Mouse (Mus musculus) limb, embryonic 15.5 days (tissue): ENCODE results near the gene Tbcd. TPM values are rescaled to one million over a fixed set of nuclear protein-coding genes. Genes with fewer than 3 reads are reported as not detected.

Experiments
- ATAC-seq: fragments of 200-750 bp; cut with Nextera tagmentation; 2 replicates; pipeline ENCODE4 v1.8.0; 2017; ENCODE audit warnings: low read depth, moderate TSS enrichment; ENCODE audit not compliant: insufficient number of reproducible peaks, low FRiP score, low TSS enrichment
- H3K27ac ChIP-seq: fragments of 300-500 bp; sonication (generic); 2 replicates; pipeline ENCODE4 v1.5.1; 2015; ENCODE audit warnings: moderate library complexity, mild to moderate bottlenecking, inconsistent platforms
- H3K27me3 ChIP-seq: fragments of 300-500 bp; sonication (generic); 2 replicates; pipeline ENCODE4 v1.6.1; 2015; ENCODE audit warnings: inconsistent platforms
- H3K36me3 ChIP-seq: fragments of 300-500 bp; sonication (generic); 2 replicates; pipeline ENCODE4 v1.6.1; 2015; ENCODE audit warnings: inconsistent platforms
- H3K4me1 ChIP-seq: fragments of 300-500 bp; sonication (generic); 2 replicates; pipeline ENCODE4 v1.6.1; 2015; ENCODE audit warnings: inconsistent platforms
- H3K4me2 ChIP-seq: fragments of 300-500 bp; sonication (generic); 2 replicates; pipeline ENCODE4 v1.6.1; 2015; ENCODE audit warnings: mild to moderate bottlenecking, inconsistent platforms
- H3K4me3 ChIP-seq: fragments of 300-500 bp; sonication (generic); 2 replicates; pipeline ENCODE4 v1.5.1; 2015; ENCODE audit warnings: mild to moderate bottlenecking, inconsistent platforms
- H3K9ac ChIP-seq: fragments of 300-500 bp; sonication (generic); 2 replicates; pipeline ENCODE4 v1.6.1; 2015; ENCODE audit warnings: inconsistent platforms
- H3K9me3 ChIP-seq: fragments of 300-500 bp; sonication (generic); 2 replicates; pipeline ENCODE4 v1.6.1; 2016; ENCODE audit warnings: inconsistent platforms
- WGBS: fragments of 180-500 bp; shearing (Covaris S2); methylation state at CpG from one replicate; pipeline ENCODE4 v1.1.7; 2015; 5-methylcytosine and 5-hydroxymethylcytosine counted together
- polyA plus RNA-seq: library from polyadenylated mRNA; unstranded; fragments of >200 nt; fragmentation: Nextera tagmentation; extraction: Ambion mirVana; gene quantifications from 2 replicates; pipeline ENCODE4 v1.2.1, GENCODE M21; 2015

Gene Tbcd
- polyA plus RNA-seq, 1 experiment from 2014 or later, result 51.8 TPM

DNA sequence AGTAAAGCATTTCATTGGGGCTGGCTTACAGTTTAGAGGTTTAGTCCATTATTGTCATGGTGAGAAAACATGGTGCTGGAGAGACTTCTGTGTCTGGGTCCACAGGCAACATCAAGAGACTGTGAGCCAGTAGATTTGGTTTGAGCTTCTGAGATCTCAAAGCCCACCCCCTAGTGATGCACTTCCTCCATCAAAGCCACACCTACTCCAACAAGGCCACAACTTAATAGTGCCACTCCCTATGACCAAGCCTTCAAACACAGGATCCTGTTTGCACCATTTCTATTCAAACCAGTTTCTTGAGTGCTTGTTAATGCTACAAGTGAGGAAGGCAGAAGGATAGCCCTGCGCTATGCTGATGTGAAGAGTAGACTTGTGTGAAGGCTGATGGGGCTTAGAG is 106.2 kb downstream of the Tbcd start:
- H3K4me1 ChIP-seq, result peaks cover 3% of the 10 kb centered on the region; the same call in 1 of the 2 replicates
- 91% methylated on average over 1 of the region's 1 CpGs for WGBS
- H3K4me2 ChIP-seq, result no peak overlapping the region
- ATAC-seq, result no peak
- no peaks in the 10 kb centered on the region for H3K27me3 ChIP-seq
- 0 out of 2 replicates have a peak, but pooled peaks cover 3% of the 10 kb centered on the region for H3K36me3 ChIP-seq
- H3K27ac ChIP-seq, result no peak overlapping the region
- no peak overlapping the region for H3K4me3 ChIP-seq
- no peak overlapping the region for H3K9ac ChIP-seq
- H3K9me3 ChIP-seq, result no peaks in the 10 kb centered on the region

- Histone ChIP-seq H3K27ac (no peak overlapping the region), H3K4me1 (no peaks in the 10 kb centered on the region; the same call in 1 of the 2 replicates), H3K9ac (no peak overlapping the region), H3K4me3 (no peak overlapping the region), H3K9me3 (no peaks in the 10 kb centered on the region), H3K27me3 (no peaks in the 10 kb centered on the region), H3K4me2 (no peak overlapping the region), H3K36me3 (0 out of 2 replicates have a peak, but pooled peaks cover 3% of the 10 kb centered on the region)
- ATAC-seq, result no peak
- WGBS, result 86% methylated on average over 3 of the region's 3 CpGs
These were observed 106.8 kb downstream of the Tbcd start for GRCm38 (mm10) chr11:121558522-121558921.

DNA sequence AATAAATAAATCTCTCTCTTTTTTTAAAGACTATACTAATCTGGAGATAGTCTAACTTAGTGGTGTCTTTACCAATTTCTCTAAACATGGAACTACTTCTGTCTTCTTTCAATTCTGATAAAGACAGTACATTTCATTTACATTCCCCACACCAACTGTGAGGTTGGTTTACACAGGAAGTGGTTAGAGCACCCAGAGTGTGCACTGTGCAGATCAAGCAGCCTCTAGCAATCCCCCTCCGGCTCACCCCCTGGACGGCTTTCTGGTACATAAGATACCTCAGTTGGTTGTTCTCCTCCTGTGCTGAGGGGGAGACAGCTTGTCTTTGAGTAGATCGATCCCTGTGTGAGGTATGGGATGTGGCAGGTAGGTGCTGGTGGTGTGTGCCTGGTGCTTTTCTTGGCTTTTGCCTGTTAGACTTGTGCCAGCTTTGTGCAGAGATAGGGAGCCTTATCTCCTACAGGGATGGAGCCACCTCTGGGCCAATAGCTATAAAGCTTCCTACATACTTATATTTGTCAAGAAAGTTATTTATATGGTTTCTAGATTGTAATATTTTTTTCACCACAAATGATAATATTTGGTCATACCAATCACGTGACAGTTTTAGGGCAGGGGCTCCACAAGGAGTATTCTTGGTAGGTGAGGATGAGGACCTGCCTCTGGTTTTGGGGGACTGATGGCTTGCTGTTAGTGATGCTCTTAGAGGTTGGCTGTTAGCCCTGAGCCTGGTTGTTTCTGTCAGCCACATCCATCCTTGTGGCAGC is 108.0 kb downstream of the Tbcd start:
- no peaks in the 10 kb centered on the region for H3K4me1 ChIP-seq
- ATAC-seq, result no peak
- no peak overlapping the region for H3K9ac ChIP-seq
- WGBS, result 81% methylated on average over 4 of the region's 4 CpGs
- no peaks in the 10 kb centered on the region for H3K9me3 ChIP-seq
- H3K4me2 ChIP-seq, result no peak overlapping the region
- no peaks in the 10 kb centered on the region for H3K27me3 ChIP-seq
- H3K27ac ChIP-seq, result no peak overlapping the region
- peaks cover 5% of the 10 kb centered on the region; the same call in 1 of the 2 replicates for H3K36me3 ChIP-seq
- no peak overlapping the region for H3K4me3 ChIP-seq

- WGBS, result 69% methylated on average over 7 of the region's 7 CpGs
- ATAC-seq, result no peak
These were observed 108.5 kb downstream of the Tbcd start for GRCm38 (mm10) chr11:121560294-121560663.

GRCm38 (mm10) chr11:121563312-121563711 is 111.6 kb downstream of the Tbcd start:
- Histone ChIP-seq H3K27ac (no peak overlapping the region), H3K36me3 (peaks cover 4% of the 10 kb centered on the region; the same call in 1 of the 2 replicates), H3K4me3 (no peak overlapping the region), H3K9me3 (no peaks in the 10 kb centered on the region), H3K4me1 (no peaks in the 10 kb centered on the region), H3K27me3 (no peaks in the 10 kb centered on the region), H3K9ac (no peak overlapping the region), H3K4me2 (no peak overlapping the region)
- WGBS, result 90% methylated on average over 5 of the region's 5 CpGs
- no peak for ATAC-seq

More at GRCm38 (mm10) chr11:121560294-121560663, 108.5 kb downstream of the Tbcd start:
- Histone ChIP-seq H3K4me3 (no peak overlapping the region), H3K4me2 (no peak overlapping the region), H3K36me3 (peaks cover 7% of the 10 kb centered on the region; the same call in 1 of the 2 replicates), H3K4me1 (no peaks in the 10 kb centered on the region), H3K9ac (no peak overlapping the region), H3K9me3 (no peaks in the 10 kb centered on the region), H3K27ac (no peak overlapping the region), H3K27me3 (no peaks in the 10 kb centered on the region)

DNA sequence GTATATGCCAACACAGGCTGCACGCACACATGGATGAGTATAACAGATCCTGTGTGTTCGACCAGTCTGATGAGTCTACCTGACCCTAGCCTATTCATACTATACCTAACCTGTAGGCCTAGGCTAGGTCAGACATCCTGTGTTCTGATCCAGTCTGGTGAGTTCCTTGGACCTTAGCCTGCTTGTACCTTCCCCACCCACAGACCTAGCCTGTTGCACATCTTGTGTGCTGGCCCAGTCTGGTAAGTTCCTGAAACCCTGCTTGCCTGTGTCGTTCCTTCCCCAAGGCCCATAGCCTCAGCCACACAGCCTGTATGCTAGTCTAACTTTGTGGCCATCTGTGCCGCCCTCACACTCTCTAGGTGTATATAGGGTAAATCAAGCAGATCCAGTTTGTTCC is 112.5 kb downstream of the Tbcd start:
- H3K36me3 ChIP-seq, result peaks cover 4% of the 10 kb centered on the region; the same call in 1 of the 2 replicates
- 87% methylated on average over 4 of the region's 4 CpGs for WGBS

DNA sequence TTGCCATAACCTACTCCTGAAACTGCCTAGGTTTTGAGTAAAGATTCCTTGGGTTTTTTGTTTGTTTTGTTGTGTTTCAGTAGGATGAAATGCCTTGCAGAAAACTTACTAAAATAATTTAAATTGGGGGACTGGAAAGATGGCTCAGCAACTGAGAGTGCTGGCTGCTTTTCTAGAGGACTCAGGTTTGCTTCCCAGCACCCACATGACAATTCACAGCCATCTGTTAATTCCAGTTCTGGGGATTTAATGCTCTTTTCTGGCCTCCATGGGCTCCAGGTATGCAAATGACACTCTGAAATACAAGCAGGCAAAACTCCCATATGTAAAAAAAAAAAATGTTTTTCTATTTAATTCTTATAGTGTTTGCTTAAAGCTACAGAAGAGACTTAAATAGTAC is 130.1 kb downstream of the Tbcd start:
- Histone ChIP-seq H3K9me3 (no peaks in the 10 kb centered on the region), H3K4me2 (no peak overlapping the region), H3K9ac (no peak overlapping the region), H3K4me3 (no peak overlapping the region), H3K27me3 (no peaks in the 10 kb centered on the region), H3K27ac (no peak overlapping the region), H3K4me1 (no peaks in the 10 kb centered on the region), H3K36me3 (peaks cover 15% of the 10 kb centered on the region)
- no peak for ATAC-seq

More for the DNA sequence above, 112.5 kb downstream of the Tbcd start:
- Histone ChIP-seq H3K9ac (no peak overlapping the region), H3K4me1 (no peaks in the 10 kb centered on the region), H3K27me3 (no peaks in the 10 kb centered on the region), H3K4me3 (no peak overlapping the region), H3K27ac (no peak overlapping the region), H3K4me2 (no peak overlapping the region), H3K9me3 (no peaks in the 10 kb centered on the region)
- ATAC-seq, result no peak

GRCm38 (mm10) chr11:121597254-121597653 is 145.5 kb downstream of the Tbcd start:
- 80% methylated on average over 6 of the region's 6 CpGs for WGBS
- Histone ChIP-seq H3K4me1 (peaks cover 4% of the 10 kb centered on the region; the same call in 1 of the 2 replicates), H3K4me3 (no peak overlapping the region), H3K27ac (no peak overlapping the region), H3K36me3 (peaks cover 26% of the 10 kb centered on the region), H3K9me3 (no peaks in the 10 kb centered on the region), H3K4me2 (no peak overlapping the region), H3K9ac (no peak overlapping the region), H3K27me3 (no peaks in the 10 kb centered on the region)
- ATAC-seq, result no peak

- H3K27ac ChIP-seq, result peak overlapping the region; percentile 66
- WGBS, result 46% methylated on average over 3 of the region's 3 CpGs
- peaks cover 4% of the 10 kb centered on the region; the same call in 1 of the 2 replicates for H3K4me1 ChIP-seq
- H3K4me2 ChIP-seq, result no peak overlapping the region
- peaks cover 47% of the 10 kb centered on the region for H3K36me3 ChIP-seq
- ATAC-seq, result 0 out of 2 replicates have a peak, but pooled peaks have one; percentile 48
- H3K9me3 ChIP-seq, result no peaks in the 10 kb centered on the region
- H3K27me3 ChIP-seq, result no peaks in the 10 kb centered on the region
- H3K9ac ChIP-seq, result no peak overlapping the region
- H3K4me3 ChIP-seq, result no peak overlapping the region
These were observed 149.7 kb downstream of the Tbcd start for GRCm38 (mm10) chr11:121601422-121601821.

- Histone ChIP-seq H3K4me3 (no peak overlapping the region), H3K36me3 (peaks cover 72% of the 10 kb centered on the region), H3K9me3 (no peaks in the 10 kb centered on the region), H3K4me2 (no peak overlapping the region), H3K27ac (no peak overlapping the region), H3K9ac (no peak overlapping the region), H3K4me1 (no peaks in the 10 kb centered on the region), H3K27me3 (no peaks in the 10 kb centered on the region)
- no peak for ATAC-seq
- 96% methylated on average over 6 of the region's 6 CpGs for WGBS
These were observed 153.9 kb downstream of the Tbcd start for GRCm38 (mm10) chr11:121605604-121606003.

GRCm38 (mm10) chr11:121610976-121611375 is 159.2 kb downstream of the Tbcd start:
- Histone ChIP-seq H3K27ac (no peak overlapping the region), H3K4me3 (no peak overlapping the region), H3K4me1 (no peaks in the 10 kb centered on the region), H3K4me2 (no peak overlapping the region), H3K36me3 (peaks cover 69% of the 10 kb centered on the region), H3K9me3 (no peaks in the 10 kb centered on the region), H3K9ac (no peak overlapping the region), H3K27me3 (no peaks in the 10 kb centered on the region)
- no peak for ATAC-seq

- Histone ChIP-seq H3K27me3 (no peaks in the 10 kb centered on the region), H3K9ac (no peak overlapping the region), H3K9me3 (no peaks in the 10 kb centered on the region), H3K4me3 (no peak overlapping the region), H3K4me1 (no peaks in the 10 kb centered on the region), H3K27ac (no peak overlapping the region), H3K36me3 (peaks cover 74% of the 10 kb centered on the region), H3K4me2 (no peak overlapping the region)
- WGBS, result 73% methylated on average over 3 of the region's 3 CpGs
- ATAC-seq, result no peak
These were observed 164.3 kb downstream of the Tbcd start for GRCm38 (mm10) chr11:121615961-121616485.
